Mouse (Mus musculus) gastrocnemius, postnatal 10 days (tissue): ENCODE results near the gene Pim3. TPM values are rescaled to one million over a fixed set of nuclear protein-coding genes. Genes with fewer than 3 reads are reported as not detected.

ENCODE experiments used
- DNase-seq: peaks from one replicate; pipeline ENCODE4 v3.0.0; 2021; ENCODE audit warnings: mixed read lengths
- total RNA-seq, 2 experiments: library from RNA; stranded (reverse); gene quantifications; 2 replicates each; pipeline ENCODE4 v1.2.3; 2021

Pim3 gene
- total RNA-seq, 2 experiments from 2014 or later = 14.8 to 19.4 TPM

DNA sequence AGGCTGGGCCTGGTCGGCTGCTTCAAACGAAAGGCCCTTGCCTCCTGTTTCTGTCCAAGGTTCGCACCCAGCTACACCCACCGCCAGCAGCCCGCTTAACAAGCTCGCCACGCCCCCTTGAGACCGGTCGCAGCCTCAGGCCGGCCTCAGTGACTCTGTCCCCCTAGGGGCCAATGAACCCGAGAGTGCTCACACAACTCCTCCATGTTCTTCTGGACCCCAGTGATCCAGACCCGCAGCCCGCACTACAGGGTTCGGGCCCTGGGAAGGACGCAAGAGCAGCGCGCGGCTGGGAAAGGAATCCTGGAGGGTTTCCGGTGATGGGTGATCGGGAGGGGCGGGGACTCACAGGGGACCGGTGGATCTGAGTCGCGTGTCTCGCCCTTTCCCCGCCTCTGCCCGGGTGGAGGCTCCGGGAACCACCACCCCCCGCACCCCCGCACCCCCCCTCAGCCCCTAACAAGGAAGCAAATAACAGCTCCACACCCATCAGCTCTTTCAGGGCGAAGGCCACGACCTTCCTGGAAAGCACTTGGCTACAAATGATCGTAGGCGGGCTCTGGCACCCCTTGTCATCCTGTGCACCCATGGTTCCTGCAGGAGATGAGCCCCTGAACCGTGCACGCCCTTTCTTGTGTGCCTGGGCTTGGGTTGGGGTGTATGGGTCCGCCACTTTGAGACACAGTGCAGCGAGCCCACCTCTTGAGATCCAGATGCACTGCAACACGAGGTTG lies 24.6 kb upstream of the Pim3 start:
- DNase-seq = no peak

DNA sequence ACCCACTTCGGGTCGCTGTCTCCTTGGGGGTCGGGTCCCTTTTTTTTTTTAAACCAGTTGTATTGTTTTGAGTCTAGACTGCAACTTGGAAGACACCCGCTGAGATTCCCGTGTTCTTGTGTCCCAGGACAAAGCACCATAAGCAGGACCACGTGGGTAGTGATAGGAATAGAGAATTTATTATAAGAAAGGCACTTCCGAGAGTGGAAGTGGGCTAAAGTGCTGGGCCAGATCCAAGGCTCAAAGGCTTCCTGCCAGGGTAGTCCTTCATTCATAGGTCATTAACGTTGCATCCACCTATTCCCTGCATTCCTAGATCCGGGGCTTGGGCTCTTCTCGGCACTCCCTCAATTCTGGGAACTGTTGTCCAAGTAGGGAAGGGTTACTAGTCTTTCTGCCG lies 24.0 kb upstream of the Pim3 start:
- no peak for DNase-seq

DNA sequence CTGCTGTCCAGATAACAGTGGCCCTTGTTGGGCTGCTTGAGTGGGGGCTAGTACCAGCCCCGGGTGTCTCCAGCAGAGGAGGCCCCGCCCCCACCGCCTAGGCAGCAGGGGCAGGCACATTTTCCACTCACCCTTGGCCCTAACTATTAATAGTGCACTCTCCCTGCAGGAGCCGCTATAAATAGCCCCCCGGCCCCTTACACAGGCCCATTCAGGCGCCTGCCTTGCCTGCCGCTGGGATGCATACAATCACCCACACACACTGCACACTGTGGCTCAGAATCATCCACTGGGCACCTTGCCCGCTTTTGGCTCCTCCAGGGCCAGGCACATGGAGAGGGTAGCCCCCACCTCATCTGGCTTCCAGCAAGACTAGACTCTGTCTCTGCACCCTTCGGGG lies 22.7 kb upstream of the Pim3 start:
- DNase-seq = peak; percentile 61

DNA sequence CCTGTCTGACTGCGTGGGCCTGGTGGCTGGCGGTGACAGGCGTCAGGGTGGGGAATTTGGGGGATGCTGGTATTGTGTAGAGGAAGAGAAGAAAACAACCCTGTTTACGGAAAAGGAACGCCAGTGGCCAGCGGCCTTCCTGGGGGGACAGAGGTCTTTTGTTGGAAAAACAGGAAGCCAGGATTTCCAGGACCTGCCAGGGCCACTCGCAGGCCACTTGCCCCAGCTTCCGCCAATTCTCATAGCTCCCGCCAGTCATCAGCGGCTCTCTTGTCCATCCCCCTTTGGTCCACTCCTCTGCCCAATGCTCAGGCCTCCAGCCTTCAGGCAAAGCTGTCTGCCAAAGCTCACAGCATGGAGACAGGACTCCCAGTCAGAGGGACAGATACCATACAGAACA lies 21.9 kb upstream of the Pim3 start:
- no peak for DNase-seq

DNA sequence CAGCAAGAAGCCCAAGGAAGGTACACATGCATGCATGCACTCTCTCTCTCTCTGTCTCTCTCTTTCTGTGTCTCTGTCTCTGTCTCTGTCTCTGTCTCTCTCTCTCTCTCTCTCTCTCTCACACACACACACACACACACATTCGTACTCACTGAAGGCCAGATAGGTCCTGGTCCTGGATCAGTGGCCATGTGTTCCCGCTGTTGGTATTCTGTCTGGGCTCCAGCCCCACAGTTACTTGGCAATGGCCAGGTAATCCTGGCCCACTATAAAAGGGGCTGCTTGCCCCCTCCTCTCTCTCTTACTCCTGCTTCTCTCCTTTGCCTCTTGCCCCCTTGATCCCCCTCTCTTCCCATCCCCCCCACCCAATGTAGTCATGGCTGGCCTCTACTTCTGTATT lies 20.8 kb upstream of the Pim3 start:
- no peak for DNase-seq

DNA sequence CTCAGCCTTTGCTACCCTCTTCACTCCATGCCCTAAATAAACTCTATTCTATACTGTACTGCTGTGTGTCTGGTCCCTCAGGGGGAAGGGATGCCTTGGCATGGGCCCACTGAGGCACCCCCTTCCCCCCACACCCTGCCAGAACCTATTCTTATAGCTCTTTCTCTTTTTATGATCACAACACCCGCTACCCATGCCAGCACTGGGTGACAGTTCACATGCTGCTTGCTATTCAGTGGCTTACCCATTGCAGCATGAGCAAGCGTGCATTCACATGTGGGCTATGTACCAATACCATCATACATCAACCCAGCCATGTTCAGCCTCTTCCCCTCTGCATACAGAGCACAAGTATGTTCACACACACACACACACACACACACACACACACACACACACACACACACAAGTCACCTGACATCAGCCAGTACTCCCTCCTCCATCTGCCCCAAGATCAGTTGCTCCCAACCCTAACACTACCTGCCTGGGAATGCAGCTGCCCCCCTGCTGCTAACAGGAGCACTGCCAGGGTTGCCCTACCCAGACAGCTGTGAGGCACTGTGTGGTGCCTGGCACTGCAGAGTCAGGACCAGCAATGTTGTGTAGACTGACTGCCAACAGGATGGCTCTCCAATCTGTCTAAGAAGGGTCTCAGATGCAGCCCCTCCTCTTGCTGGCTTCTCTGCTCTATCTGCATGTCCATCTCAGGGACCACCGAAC lies 20.2 kb upstream of the Pim3 start:
- DNase-seq = no peak

DNA sequence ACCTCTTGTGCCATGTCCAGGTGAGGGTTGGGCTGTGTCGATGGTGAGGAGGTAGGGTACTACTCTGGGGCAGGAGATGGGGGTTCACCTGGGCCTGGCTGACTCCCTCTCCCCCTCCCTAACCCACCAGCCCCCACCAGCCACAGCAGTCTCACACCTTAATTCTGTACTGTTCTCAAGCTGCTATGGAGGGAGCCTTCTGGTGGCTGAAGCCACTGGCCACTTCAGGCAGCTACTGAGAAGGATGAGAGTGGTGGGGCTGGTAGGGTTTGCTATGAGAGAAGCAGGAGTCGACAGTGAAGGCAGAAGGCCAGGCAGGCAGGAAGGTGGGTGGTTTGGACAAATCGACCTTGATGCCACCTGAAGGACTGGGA lies 19.7 kb upstream of the Pim3 start:
- no peak for DNase-seq

DNA sequence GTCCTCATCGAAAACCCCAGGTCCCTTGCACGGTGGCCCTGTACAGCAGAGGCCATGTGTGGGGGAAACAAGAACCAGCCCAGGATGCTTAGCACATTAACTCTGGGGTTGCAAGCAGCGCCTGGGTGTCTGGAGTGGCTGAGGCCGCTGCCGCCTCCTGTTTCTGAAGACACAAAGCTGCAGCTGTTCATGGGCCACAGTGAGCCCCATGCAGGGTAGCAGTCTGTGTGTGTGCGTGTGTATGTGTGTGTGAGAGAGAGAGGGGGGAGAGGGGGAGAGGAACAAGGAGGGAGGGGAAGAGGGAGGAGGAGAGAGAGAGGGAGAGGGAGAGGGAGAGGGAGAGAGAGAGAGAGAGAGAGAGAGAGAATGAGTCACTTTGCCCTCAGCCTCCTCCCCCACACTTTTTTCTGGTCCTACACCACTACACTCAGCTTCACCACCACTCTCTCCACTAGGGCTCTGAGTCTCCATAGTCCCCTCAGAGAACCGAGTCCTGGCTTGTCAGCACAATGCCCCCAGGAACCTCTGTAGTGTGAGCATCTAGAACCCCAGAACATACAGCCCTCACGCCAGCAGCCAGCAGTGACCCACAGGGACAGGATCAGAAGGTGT lies 18.4 kb upstream of the Pim3 start:
- no peak for DNase-seq

DNA sequence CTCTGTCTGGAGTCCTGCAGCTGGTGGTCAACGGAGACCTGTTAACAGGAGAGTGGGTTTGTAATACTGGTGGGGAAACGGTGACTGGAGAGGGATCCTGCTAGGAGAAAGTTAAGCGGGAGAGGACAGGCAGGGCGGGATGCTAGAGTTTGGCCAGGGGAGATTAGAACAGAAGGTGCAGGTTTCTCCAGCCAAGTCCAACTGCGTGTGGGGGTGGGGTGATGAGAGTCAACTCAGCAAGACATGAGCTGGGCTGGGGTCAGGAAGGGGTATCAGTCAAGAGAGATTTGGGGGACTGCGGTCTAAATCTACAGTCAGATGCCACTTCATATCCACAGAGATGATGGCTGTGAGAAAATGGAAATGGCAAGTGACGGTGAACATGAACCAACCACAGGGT lies 17.0 kb upstream of the Pim3 start:
- DNase-seq = no peak

DNA sequence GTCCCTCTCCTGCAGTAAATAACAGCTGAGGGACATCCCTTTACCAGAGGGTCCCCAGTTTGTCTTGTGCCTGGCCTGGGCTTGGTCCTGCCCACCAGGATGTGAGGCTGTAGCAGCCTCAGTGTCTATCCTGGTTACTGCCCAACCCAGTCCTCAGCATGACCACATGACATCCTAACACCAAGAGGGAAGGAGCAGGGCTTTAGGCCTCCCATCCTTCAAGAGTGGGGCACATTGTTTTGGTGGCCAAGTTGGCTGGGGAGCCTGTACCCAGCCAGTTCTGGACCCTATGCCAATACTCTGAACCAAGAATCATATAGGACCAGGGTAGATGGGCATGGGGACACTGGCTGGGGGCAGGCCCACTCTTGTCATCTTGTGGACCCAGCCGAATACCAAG lies 13.3 kb upstream of the Pim3 start:
- no peak for DNase-seq

DNA sequence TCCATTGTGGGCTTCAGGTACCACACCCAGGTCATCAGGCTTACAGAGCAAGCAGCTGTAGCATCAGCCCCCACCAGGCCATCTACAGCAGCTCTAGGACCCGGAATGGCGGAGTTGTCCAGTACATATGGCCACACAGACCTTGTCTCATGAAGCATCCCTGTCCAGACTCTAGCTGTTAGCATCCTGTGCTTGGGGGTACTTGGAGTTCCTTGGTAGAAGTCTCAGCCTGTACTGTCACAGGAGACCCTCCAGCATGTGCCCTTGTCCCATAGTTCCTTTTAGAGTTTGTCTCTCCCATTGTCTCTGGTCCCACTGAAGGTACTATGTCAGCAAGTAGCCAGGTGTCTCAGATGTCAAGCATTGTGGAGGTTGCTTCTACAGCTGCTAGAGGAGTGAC lies 12.4 kb upstream of the Pim3 start:
- DNase-seq = no peak

DNA sequence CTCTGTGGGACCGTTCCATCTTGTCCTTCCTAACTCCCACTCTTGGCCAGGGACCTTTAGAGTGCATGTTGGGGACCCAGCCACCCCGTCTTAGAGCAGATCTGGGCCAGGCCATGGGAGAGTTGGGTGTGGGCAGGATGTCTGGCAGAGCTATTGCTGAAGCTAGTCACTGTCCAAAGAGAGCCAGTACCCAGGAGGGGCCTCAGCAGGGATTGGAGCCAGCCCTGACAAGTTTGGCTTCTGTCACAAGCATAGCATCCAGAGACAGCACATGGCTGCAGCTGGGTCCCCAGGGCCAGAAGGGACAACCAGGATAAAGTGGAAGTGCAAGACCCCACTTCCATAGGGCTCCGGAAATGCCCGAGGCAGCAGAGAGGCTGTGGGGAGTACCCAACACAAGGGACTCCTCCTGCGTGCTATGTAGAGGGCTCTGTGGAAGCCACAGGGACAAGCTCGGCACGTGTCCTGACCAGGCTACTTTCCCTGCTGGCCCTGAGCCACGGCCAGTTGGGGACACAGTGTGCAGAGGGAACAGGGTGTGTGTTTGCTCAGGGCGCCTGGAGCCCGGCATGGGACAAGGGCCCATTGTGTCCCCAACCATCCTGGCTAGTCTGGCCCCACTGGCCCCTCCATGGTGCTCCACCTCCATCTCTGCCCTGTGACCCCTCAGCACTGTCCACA lies 11.7 kb upstream of the Pim3 start:
- DNase-seq = peak; percentile 75

DNA sequence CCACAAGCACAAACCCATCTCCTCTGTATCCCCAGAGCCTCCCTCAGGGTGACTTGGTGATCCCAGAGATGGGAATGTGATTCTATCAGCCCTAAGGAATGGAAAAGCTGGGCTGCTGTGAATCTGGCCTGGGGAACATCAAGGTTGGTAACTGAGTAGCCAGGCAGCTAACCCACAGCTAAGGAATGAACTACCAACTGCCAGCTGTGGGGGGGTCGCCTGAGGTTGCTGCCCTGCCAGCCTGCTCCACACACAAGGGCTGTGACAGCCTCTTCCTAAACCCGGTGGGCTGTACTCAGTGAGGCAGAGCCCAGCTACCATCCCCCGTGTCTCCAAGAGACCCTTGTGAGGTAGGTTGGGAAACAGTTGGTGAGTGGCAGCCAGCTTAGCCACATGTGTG lies 10.9 kb upstream of the Pim3 start:
- DNase-seq = no peak

DNA sequence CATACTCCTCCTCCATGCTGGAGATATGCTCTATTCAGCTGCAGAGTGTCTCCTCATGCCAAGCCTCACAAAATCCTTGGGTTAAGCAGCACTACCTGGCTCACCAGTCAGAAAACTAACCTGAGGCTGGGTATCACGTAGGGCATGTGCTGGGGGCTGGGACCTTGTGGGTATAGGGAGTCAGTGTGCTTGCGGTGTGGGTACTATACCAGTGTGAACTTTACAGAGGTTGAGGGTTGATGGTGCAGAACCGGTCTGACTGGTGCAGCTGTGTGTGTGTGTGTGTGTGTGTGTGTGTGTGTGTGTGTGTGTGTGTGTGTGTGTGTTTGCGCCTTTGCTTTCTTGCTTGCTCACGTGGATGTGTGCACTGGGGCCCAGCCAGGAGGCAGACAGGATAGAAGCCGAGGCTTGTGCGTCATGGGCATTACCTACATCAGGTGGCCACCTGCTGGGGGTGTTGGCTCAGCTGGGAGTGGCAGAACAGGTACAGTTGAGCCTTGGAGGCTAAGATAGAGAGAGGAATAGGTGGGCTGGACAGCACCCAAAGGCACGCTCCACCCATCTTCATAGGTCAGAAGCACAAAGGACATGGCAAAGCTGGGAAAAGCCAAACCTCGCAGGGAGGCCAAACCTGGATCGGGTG lies 10.4 kb upstream of the Pim3 start:
- DNase-seq = no peak

DNA sequence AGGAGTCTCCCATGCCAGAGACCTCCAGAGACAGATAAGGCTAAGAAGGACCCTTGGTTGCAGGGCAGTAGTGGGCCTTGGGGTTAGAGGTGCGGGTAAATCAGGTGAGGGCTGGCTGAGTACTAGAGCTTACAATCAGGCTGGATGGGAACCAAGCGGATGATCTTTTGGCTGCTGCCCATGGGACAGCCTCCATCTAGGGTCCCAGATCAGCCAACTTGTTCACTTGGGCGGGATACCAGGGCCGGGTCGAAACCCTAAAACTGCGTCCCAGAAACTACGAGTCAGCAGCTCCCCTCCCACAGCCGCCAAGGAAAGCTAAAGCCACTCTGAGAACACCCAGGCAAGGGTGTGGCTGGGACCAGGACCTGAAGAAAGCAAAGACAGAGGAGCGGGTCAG lies 8.9 kb upstream of the Pim3 start:
- no peak for DNase-seq

DNA sequence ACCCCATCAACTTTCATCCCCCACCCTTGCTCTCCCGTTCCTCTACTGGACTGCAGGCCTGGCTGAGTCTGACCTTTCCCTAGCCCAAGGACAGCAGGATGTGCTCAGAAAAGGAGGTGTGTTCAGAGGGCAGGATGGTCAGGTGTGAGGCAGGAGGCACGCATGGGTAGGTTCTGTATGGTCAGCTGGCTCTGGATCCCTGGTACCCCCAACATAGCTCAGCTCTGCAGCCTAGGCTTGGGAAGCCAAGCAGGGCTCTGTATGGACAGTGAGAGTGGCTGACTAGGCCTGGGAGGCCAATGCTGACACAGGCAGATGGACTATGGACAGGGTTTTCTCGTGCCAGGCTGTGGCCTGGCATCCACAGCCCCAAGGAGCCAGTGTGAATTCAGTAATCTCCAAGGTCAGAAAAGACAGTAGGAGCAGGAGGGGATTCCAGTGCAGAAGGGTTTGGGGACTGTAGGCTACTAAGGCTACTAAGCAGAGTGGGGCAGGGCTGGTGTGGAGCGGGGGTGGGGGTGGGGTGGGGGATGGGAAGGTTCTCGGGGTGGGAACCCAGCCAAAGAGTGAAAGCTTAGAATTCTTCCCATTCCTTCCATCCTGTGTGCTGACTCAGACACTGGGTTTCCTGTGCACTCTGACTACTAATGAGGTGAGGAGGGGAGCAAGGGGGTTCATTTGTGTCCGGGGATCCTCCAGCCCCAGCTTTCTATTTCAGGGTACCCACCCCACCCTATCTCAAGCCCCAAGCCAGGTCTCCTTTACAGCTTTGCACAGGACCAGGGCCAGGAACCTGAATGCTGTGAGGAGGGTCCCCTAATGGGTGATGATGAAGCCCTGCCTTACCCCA lies 7.6 kb upstream of the Pim3 start:
- DNase-seq = no peak

DNA sequence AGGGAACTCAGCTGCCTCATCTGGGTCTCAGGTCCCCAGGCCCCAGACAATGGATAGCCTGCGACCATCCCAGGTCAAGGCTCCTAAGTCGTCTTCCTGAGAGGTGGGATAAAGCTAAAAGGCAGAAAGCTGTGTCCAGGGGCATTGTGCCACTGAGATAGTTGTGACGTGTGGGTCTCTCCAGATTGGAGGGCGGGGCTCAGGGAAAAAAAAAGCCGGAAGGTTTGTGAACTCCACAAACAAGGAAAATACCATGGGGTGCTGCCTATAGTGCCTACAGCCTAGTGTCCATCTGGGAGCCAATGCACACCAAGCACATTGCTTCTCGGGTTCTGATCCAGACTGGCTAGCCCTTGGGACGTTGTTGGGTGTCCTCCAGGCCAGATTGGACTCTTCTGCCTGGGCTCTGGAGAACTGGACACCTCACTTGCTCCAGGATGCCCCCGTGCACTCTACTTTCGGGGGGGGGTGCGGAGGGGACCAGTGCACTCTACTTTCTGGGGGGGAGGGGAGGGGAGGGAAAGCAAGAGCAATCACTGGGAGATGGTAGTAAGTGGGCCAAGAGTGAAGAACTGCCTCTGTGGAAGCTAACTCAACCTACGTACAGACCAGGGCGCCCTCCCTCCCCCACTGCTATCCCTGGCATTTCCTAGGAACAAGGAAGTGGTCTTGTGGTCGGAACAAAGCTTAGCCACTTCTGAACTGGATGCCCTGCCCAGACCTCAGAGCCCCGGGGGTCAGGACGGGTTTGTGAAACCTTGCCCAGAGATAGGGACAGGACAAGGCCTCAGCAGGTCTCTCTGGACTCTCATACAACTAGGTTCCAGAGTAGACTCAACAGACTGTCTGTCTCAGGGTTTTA lies 6.8 kb upstream of the Pim3 start:
- DNase-seq = no peak

DNA sequence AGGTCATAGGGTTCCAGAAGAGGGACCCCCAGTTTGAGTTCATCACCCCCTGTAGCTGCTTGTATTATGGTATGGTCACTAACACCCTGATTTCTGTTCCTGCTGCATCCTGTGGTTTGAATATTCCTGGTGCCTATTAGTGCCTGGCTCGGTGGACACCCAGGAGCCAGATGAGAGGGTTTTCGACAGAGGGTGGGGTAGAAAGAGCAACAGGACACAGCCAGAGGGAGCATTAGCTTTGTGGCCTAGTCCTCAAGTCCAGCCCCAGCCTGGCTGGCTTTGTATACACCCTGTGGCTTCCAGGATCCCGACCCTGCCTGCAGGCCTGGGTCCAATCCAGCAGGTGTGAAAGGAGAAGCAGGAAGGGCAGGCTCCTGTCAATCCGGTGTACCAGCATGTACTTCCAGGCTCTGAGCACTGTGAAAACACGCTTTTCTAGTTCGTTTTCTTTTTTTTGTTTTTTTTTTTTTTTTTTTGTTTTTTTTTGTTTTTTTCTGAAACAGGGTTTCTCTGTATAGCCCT lies 6.0 kb upstream of the Pim3 start:
- DNase-seq = no peak

DNA sequence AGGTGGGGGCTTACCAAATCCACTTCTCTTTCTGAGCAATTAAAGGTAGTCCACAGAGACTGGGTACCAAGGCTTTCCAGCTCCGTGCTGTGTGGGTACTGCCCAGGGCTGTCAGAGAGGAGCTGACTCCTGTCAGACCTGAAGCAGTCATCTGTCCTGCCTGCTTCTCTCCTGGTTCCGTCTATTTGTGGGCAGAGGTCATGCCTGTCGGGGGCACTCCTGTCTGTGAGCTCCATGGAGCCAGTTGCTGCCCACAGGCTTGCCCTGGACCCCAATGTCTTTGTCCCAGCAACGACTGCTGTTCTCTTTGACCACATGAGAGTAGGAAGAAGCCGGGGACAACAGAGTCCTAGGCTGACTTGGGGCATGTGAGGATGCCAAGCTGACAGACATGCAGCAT lies 5.4 kb upstream of the Pim3 start:
- no peak for DNase-seq

DNA sequence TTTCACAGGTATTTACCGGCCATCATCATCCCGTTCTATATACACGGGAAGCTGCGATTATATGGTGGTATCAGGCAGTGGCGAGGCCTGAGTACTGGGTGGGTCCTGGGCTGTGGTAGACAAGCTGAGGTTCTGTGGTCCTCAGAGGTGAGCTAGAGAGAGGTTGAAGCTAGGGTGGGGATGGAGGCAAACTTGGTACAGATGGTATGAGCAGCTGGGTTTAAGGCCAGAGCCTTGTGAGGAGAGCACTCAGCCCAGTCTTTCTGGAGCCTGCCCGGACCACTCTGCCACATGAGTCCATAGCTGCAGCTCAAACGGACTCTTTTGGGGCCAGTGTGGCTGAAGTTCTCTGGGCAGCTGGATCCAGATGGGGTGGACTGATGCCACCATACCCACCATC lies 4.6 kb upstream of the Pim3 start:
- no peak for DNase-seq

DNA sequence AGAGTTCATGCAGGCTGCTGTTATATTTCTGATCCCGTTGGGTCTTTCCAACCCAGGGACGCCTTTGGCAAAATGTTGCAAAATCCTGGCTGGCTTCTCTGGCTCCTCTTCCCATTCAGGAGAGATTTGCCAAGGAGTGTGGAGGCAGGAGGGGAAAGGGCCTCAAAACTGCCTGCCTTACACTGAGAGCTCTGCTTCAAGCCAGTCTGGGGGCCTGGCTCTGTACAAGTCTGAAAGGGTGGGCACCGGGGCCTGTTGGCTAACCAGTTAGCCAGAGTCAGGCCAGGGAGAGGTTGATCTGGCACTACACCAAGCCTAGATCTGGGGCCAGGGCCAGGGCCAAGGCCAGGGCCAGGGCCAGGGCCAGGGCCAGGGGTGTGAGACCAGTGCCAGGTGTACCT lies 3.8 kb upstream of the Pim3 start:
- no peak for DNase-seq
